Mouse (Mus musculus) stomach, postnatal 0 days (tissue): ENCODE data around the gene Siva1. TPM values are rescaled to one million over a fixed set of nuclear protein-coding genes. Genes with fewer than 3 reads are reported as not detected.

Experiments
- ATAC-seq: fragments of 200-750 bp; cut with Nextera tagmentation; 2 replicates; pipeline ENCODE4 v1.8.0; 2017; ENCODE audit not compliant: low FRiP score, low TSS enrichment
- DNase-seq: peaks from one replicate; pipeline ENCODE4 v3.0.0-alpha.2; 2016; ENCODE audit warnings: low spot score
- H3K27ac ChIP-seq: fragments of 300-500 bp; sonication (generic); replicated peaks from 2 replicates; pipeline ENCODE4 v1.5.1; 2014; ENCODE audit warnings: mild to moderate bottlenecking, control low read depth
- H3K27me3 ChIP-seq: fragments of 300-500 bp; sonication (generic); 2 replicates; pipeline ENCODE4 v1.6.1; 2014; ENCODE audit warnings: low read length; ENCODE audit not compliant: control insufficient read depth, insufficient read depth
- H3K36me3 ChIP-seq: fragments of 300-500 bp; sonication (generic); 2 replicates; pipeline ENCODE4 v1.6.1; 2014; ENCODE audit warnings: low read length, mixed read lengths; ENCODE audit not compliant: control insufficient read depth, insufficient read depth
- H3K4me1 ChIP-seq: fragments of 300-500 bp; sonication (generic); replicated peaks from 2 replicates; pipeline ENCODE4 v1.6.1; 2014; ENCODE audit warnings: antibody characterized with exemption; ENCODE audit not compliant: control insufficient read depth, insufficient read depth
- H3K4me2 ChIP-seq: fragments of 300-500 bp; sonication (generic); replicated peaks from 2 replicates; pipeline ENCODE4 v1.6.1; 2014; ENCODE audit warnings: low read depth, mild to moderate bottlenecking, control low read depth, moderate library complexity
- H3K4me3 ChIP-seq: fragments of 300-500 bp; sonication (generic); 2 replicates; pipeline ENCODE4 v1.5.1; 2014; ENCODE audit warnings: low read depth, low read length, control low read depth
- H3K9ac ChIP-seq: fragments of 300-500 bp; sonication (generic); 2 replicates; pipeline ENCODE4 v1.6.1; 2014; ENCODE audit warnings: mild to moderate bottlenecking, low read length, control low read depth, mixed read lengths
- H3K9me3 ChIP-seq: fragments of 300-500 bp; sonication (generic); 2 replicates; pipeline ENCODE4 v1.6.1; 2016; ENCODE audit warnings: low read length; ENCODE audit not compliant: control insufficient read depth
- CTCF ChIP-seq: IDR thresholded peaks from 2 replicates; pipeline ENCODE4 v1.5.1; 2016; ENCODE audit warnings: antibody characterized with exemption, low read depth, mild to moderate bottlenecking, moderate library complexity
- EP300 ChIP-seq: optimal IDR thresholded peaks from 2 replicates; pipeline ENCODE3; 2016; ENCODE audit warnings: antibody characterized with exemption
- WGBS: fragments of 180-500 bp; shearing (Covaris S2); extraction: QIAGEN DNeasy Blood & Tissue Kit; methylation state at CpG from one replicate; pipeline ENCODE4 v1.1.7; 2014; 5-methylcytosine and 5-hydroxymethylcytosine counted together
- polyA plus RNA-seq: library from polyadenylated mRNA; unstranded; fragments of >200 nt; fragmentation: Nextera tagmentation; extraction: Ambion mirVana; gene quantifications from 2 replicates; pipeline ENCODE4 v1.2.1, GENCODE M21; 2015

Siva1 gene
- 91.5 and 97.1 TPM in 2 replicates for polyA plus RNA-seq

DNA sequence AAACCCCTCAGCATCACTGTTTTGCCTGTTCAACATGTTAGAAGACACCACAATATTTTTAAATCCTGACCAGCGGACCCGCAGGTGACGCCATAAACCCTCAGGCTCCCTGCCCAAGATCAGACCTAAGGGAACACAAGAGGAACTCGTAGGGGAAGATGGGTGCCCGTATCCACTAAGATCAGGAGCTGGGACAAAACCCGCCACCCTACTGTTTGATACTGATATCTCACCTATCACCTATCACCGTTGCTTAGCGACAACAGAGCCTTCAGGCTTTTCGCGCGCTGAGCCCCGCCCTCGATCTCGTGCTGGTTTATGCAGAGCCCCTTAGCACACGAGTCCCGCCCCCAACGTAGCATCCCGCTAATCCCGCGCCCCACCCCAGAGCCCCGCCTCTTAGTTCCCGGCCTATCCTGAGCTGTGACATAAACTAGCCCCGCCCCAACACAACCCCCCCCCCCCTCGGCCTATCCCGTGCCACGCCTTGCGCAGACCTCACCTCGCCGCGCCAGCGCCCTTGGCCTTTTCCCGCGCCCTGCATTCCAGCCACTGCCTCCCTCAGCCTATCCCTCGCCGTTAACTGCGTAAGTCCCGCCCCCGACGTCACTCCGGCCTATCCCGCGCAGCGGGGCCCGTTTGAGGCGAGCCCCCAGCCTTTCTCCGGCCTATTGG is at the start of gene Siva1:
Siva1 (plus strand) TSS at position 500 of the 675 bp plus-strand sequence.
- peak within 1 kb of the TSS; percentile 95 for H3K4me2 ChIP-seq
- peak within 1 kb of the TSS; percentile 86 for H3K27ac ChIP-seq
- H3K27me3 ChIP-seq = no peaks in the 10 kb centered on the region
- WGBS = 1% methylated on average over 43 of the region's 46 CpGs
- DNase-seq (peak; percentile 98), ATAC-seq (peak; percentile 98)
- no peaks in the 10 kb centered on the region; the same call in 1 of the 2 replicates for H3K4me1 ChIP-seq
- H3K9me3 ChIP-seq = no peaks in the 10 kb centered on the region
- H3K36me3 ChIP-seq = peaks cover 8% of the 10 kb centered on the region
- H3K9ac ChIP-seq = peak within 1 kb of the TSS; percentile 75
- H3K4me3 ChIP-seq = peak within 1 kb of the TSS; percentile 66
- TF ChIP-seq EP300 (no peak), CTCF (no peak)

DNA sequence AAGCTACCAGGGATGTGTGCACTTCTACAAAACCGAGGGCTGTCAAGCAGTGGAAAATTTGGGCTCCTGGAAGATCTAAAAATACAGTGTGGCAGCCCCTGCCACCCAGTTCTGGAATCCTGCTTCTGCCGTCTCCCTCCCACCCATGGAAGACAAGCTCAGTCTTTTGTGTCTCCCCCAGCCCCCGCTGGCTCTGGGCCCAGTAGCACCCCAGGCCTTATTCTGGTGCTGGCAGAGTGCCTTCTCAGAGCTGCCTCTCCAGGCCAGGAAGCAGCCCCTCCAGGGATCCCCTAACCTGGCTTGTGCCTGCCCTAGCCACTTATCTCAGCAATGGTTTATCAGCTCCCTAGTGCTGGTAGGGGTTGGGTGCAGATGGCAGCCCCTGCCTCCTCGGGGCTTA is 49.5 kb upstream of the Siva1 start:
- no peak overlapping the region for H3K4me2 ChIP-seq
- H3K9ac ChIP-seq = peak overlapping the region; percentile 4; the same call in 1 of the 2 replicates
- H3K36me3 ChIP-seq = no peaks in the 10 kb centered on the region
- DNase-seq (no peak), ATAC-seq (no peak)
- H3K27ac ChIP-seq = no peak overlapping the region; the same call in 1 of the 2 replicates
- WGBS = 41% methylated on average over 4 of the region's 4 CpGs
- H3K9me3 ChIP-seq = no peaks in the 10 kb centered on the region
- H3K4me1 ChIP-seq = peaks cover 5% of the 10 kb centered on the region; the same call in 1 of the 2 replicates
- TF ChIP-seq CTCF (no peak), EP300 (no peak)
- no peaks in the 10 kb centered on the region for H3K27me3 ChIP-seq
- no peak overlapping the region for H3K4me3 ChIP-seq

GRCm38 (mm10) chr12:112595626-112596025 is 48.9 kb upstream of the Siva1 start:
- ATAC-seq = peak; percentile 22; the same call in 1 of the 2 replicates
- peaks cover 5% of the 10 kb centered on the region; the same call in 1 of the 2 replicates for H3K4me1 ChIP-seq

GRCm38 (mm10) chr12:112596454-112596853 is 48.0 kb upstream of the Siva1 start:
- Histone ChIP-seq H3K4me2 (no peak overlapping the region), H3K9me3 (no peaks in the 10 kb centered on the region), H3K27ac (no peak overlapping the region), H3K27me3 (no peaks in the 10 kb centered on the region), H3K4me1 (peaks cover 5% of the 10 kb centered on the region; the same call in 1 of the 2 replicates), H3K36me3 (0 out of 2 replicates have a peak, but pooled peaks cover 2% of the 10 kb centered on the region), H3K9ac (no peak overlapping the region), H3K4me3 (no peak overlapping the region)
- ATAC-seq (no peak), DNase-seq (no peak)
- 49% methylated on average over 9 of the region's 9 CpGs for WGBS
- TF ChIP-seq CTCF (no peak), EP300 (no peak)

More at GRCm38 (mm10) chr12:112595626-112596025, 48.9 kb upstream of the Siva1 start:
- no peak for DNase-seq
- H3K4me3 ChIP-seq = no peak overlapping the region
- H3K36me3 ChIP-seq = 0 out of 2 replicates have a peak, but pooled peaks cover 2% of the 10 kb centered on the region
- no peak overlapping the region for H3K4me2 ChIP-seq
- no peaks in the 10 kb centered on the region for H3K27me3 ChIP-seq
- 0 out of 2 replicates have a peak overlapping the region, but pooled peaks have one; percentile 24 for H3K27ac ChIP-seq
- no peaks in the 10 kb centered on the region for H3K9me3 ChIP-seq
- TF ChIP-seq EP300 = no peak
- no peak for TF ChIP-seq CTCF
- WGBS = 57% methylated on average over 4 of the region's 4 CpGs
- H3K9ac ChIP-seq = no peak overlapping the region

GRCm38 (mm10) chr12:112596891-112597500 is 47.5 kb upstream of the Siva1 start:
- TF ChIP-seq EP300 (no peak), CTCF (no peak)
- Histone ChIP-seq H3K27me3 (no peaks in the 10 kb centered on the region), H3K4me1 (peaks cover 5% of the 10 kb centered on the region; the same call in 1 of the 2 replicates), H3K9me3 (no peaks in the 10 kb centered on the region), H3K4me3 (no peak overlapping the region), H3K27ac (no peak overlapping the region), H3K4me2 (no peak overlapping the region), H3K9ac (no peak overlapping the region), H3K36me3 (0 out of 2 replicates have a peak, but pooled peaks cover 2% of the 10 kb centered on the region)
- no peak for DNase-seq
- WGBS = 60% methylated on average over 14 of the region's 14 CpGs
- ATAC-seq = no peak

DNA sequence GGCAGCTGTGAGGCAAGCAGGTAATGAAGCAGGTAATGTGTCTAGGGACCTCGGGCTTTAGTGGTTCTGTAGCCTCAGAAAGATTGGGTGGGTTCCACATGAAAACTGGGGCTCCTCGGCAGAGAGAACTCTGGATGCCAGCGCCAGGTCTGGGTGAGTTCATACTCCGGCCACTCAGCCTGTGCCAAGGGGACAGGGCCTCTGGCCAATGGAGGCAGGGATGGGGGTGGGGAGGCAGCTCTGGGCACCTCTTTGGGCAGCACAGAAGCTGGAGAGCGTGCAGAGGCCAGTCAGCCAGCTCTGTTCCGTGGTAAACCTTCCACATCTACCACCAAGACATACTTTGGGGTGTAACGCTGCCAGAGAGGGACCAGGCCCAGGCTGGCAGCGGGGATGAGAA is 46.9 kb upstream of the Siva1 start:
- Histone ChIP-seq H3K27me3 (no peaks in the 10 kb centered on the region), H3K36me3 (0 out of 2 replicates have a peak, but pooled peaks cover 2% of the 10 kb centered on the region), H3K4me1 (peaks cover 5% of the 10 kb centered on the region; the same call in 1 of the 2 replicates), H3K27ac (no peak overlapping the region), H3K9me3 (no peaks in the 10 kb centered on the region), H3K4me3 (no peak overlapping the region), H3K9ac (no peak overlapping the region), H3K4me2 (no peak overlapping the region)
- 89% methylated on average over 8 of the region's 8 CpGs for WGBS
- TF ChIP-seq EP300 (no peak), CTCF (no peak)
- no peak for ATAC-seq
- no peak for DNase-seq
